Mouse (Mus musculus) mouse trophoblast stem cell (cell line): Measurements from ENCODE around the gene Tnfrsf12a.

ENCODE experiments used
- in situ Hi-C, 2 experiments: fragments of 300-500 bp; cut with MseI, MboI; formaldehyde crosslinking; loops; 2 replicates in 1 of 2; 3 replicates in 1 of 2; pipeline ENCODE4 v1.15.1; 2025

Tnfrsf12a gene

DNA sequence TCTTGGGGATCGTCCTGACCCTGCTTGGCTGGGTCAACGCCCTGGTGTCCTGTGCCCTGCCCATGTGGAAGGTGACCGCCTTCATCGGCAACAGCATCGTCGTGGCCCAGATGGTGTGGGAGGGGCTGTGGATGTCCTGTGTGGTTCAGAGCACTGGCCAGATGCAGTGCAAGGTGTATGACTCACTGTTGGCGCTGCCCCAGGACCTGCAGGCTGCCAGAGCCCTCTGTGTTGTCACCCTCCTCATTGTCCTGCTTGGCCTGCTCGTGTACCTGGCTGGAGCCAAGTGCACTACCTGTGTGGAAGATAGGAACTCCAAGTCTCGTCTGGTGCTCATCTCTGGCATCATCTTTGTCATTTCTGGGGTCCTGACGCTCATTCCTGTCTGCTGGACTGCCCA, 3.8 kb upstream of the Tnfrsf12a start:
- in situ Hi-C loops, result no loop called here

DNA sequence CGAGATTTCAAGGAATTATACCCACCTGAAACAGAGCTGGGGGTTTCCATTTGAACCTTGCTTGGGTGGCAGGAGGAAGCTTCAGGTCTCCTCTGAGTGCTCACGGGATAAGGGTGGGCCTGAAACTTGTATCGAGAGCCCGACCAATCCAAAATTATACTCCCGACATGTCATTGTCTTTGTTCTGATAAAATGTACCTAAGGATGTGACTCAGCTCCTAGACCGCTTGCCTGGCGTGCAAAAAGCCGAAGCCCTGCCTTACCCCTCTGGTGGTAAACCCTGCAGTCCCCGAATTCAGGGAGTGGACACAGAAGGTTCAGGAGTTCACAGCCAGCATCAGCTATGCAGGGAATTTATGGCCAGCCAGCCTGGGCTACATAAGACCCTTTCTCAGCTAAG, 3.1 kb upstream of the Tnfrsf12a start:
- in situ Hi-C loops, result no loop called here

DNA sequence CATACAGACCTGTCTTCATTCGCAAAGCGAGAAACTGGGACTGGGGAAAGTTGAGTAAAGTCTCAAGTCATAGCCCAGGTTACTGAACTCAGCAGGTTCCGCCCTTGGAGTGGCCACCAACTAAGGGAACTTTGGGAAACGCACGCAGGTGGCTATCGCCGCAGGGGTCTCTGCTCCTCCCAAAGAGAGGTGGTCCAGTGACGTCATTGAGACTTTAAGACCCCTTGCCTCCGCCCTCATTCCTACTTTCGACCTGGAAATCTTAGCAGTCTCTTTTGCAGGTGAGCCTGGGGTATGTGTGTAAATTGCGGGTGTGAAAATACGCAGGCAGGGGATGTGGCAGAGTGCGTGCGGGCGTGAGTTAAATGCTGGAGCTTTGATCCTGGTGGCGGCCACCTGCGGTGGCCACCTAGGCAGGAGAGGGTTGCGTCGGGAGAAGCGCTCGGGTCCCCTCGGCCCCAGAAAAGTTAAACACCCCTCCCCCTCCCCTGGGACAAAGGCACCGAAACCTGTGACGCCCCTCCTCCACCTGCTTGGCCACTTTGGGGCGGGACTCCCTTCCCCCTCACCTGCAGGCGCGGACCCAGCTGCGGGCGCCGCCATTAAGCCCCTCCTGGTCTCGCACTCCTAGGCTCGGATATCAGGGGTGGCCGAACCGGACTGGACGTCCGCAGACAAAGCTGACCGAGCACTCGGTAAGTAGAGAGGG, 2.0 kb upstream of the Tnfrsf12a start, which contains the start of gene Cldn6:
Cldn6 (plus strand) TSS at position 123 of the 709 bp plus-strand sequence.
- in situ Hi-C loops, result no loop called here

DNA sequence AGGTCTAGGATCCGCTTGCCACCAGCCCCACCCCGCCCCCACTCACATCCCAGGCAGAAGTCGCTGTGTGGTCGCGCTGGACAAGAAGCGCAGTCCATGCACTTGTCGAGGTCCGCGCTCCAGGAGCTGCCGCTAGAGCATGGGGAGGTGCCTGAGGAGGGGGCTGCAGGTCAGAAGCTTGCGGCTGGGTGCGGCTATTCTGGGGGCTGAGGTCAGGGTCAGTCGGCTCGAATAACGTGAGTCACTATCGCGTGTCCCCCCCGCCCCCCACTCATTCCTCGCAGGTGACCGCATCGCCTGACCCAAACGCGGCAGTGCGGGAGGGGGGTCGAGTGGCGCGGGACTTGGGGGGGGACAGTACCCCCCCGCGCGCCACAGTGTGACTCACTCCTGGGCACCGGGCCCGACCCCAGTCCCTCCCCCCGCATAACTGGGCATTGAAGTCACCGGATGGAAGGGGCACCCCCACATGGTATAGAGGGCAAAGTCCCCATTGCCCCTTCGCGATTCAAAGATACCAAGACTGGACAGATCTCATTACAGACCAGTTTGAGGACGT, 716 bp downstream of the Tnfrsf12a start:
- in situ Hi-C loops, result no loop called here

DNA sequence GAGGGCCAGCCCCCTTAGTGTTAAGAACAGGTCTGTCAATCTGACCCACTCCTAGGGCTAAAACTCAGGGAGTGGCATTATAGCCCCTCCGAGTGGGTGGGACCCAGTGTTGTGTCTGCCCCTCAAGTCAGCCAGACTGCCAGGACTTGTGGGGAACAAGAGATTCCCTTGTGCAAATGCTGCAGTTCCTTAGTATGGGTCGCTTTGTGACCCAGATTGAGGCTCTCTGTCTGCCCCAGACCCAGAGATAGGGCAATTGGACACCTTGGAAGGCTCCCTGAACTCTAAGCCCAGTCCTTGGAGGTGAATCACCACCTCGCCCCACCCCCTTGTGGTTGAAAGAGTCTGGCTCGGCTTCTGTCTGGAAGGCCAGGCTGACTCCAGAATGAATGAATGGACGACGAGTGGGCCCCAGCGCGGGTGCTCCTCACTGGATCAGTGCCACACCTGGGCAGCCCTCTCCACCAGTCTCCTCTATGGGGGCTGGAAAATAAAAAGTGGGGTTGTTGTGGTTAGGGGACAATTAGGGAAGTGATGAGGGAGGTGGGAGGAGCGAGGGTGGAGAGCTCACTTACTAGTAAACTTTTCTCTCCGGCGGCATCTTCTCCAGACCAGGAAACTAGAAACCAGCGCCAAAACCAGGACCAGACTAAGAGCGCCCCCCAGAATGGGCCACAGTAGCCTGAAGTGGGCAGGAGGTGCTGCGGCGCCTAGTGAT, 1.5 kb downstream of the Tnfrsf12a start:
- in situ Hi-C loops, result no loop called here

DNA sequence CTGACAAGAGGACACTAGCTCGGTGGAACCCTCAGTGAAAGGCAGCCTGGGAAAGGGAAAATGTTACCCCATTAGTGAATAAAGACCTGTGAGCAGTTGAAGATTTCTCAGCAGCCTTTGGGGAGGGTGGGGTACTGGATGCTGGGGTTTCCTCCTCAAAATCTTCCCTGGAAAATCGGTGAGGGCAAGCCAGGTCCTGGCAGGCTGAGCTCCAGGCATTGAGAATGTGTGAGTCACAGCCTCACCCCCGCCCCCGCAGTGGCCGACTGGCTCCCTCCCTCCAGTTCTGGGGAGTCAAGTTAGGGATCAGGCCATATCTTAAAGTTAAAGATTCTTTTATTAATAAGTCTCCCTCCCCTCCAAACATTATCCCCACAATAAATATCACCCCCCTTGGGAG, 2.1 kb downstream of the Tnfrsf12a start:
- in situ Hi-C loops, result no loop called here

DNA sequence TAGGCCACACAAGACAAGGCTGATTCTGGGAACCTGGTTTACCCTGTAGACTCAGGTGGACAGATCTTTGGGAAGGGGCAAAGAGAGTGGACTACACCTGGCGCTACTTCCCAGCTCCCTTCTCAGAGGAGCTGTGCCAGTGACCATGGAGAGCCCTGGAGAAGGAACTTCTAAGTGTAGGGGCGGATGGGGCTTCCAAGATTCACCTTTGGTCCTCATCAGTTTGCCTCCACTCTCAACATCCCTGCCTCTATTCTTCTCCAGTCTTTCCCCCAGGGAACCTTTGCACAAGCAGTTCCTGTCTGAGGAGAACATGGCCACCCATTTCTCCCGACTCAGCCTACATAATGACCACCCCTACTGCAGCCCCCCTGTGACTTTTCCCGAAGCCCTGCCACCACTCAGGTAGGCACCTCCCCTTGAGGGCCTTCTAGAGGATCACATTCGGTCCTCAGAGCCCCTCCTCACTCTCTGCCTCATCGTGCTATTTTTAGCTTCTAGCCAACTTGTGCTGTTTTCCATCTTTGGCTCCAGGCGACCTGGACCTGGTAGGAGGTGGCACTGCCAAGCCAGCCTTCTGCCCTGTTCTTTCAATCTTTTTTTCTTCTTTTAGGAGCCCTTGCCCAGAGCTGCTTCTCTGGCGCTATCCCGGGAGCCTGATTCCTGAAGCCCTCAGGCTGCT, 2.9 kb downstream of the Tnfrsf12a start:
- in situ Hi-C loops, result no loop called here

DNA sequence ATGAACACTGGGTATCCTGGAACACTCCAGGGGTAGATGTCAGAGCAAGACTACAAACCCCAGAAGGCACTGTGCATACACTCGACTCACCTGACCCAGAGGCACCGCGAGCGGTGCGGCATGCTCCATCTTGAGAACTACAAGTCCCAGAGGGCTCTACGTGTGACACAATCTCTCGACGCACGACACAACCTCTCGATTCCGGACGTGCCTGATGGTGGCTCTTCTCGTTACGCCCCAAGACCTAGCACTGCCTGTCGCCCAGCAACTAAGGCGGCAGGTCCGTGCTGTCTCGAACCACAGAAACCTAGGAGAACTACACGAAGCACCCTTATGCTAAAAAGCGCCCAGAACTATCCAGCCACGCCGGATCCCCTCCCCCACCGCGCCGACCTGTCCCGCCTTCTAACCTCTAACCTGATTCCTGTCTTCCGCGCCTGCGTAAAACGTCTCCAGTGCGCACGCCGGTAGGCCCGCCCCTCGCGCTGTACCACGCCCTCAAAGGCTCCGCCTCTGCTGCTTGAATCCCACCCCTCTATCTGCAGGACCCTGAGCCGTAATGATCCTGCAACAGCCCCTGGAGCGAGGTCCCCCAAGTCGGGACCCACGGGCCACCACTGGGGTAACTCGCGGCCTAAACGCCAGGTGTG, 3.7 kb downstream of the Tnfrsf12a start, which contains the start of the genes Hcfc1r1 and Thoc6:
Hcfc1r1 (plus strand) TSS at position 173 of the 650 bp plus-strand sequence.
Thoc6 (minus strand) TSS at position 459 of the 650 bp plus-strand sequence.
- in situ Hi-C loops, result no loop called here

DNA sequence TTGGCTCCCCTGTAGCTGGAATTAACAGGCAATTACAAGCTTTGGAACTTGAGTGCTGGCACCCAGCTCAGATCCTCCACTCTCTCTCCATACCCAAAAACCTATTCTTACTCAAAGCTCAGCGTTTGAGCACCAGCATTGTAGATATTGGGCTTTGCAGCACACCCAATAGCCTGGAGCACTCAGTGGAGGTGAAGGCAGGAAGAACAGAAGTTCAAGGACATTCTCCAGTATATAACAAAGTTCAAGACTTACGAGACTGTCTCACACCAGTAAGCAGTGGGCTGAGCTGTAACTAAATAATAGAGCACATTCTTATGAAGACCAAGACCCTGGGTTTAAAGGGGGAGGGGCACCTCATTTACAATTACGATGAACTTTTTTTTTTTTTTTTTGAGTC, 4.5 kb downstream of the Tnfrsf12a start:
- in situ Hi-C loops, result no loop called here

DNA sequence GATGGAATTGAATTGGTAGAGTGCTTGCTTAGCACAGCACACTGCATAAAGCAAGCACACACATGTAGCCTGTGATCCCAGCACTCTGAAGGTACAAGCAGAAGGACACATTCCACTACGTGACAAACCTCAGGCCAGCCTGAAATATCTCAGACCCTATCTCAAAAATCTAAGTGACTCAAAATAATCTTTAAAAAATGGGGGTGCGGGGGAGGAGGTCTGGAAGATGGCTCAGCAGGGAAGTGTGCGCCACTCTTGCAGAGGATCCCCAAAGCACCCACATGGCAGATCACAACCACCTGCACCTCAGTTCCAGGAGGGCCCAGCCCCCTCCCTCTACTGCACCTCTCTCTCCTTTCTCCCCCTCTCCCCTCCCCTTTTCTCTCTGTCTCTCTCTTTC, 5.7 kb downstream of the Tnfrsf12a start:
- in situ Hi-C loops, result no loop called here

DNA sequence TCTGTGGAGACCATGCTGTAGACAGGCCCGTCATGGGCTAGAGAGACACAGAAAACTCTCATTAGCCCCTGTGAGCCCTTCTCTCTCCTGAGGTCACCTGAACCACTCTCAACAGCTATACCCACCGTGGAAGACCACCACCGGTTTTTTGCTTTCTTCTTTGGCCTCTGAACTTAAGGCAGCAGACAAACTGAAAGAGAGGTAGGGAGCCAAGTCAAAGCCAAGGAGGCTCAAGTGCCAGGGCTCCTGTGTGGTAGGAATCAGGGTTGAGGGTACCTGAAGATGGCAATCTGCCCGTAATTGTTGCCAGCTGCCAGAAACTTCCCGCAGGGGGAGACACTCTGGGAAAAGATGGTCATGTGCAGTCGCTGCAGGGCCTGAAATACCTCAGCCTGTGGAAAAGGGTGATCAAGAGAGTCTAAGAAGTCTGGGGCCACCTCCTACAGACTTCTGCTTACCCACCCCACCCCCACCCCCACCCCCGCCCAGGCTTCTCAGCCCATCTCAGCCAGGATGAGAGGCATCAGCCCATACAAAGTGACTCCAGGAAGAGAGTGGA, 6.7 kb downstream of the Tnfrsf12a start:
- in situ Hi-C loops, result no loop called here

DNA sequence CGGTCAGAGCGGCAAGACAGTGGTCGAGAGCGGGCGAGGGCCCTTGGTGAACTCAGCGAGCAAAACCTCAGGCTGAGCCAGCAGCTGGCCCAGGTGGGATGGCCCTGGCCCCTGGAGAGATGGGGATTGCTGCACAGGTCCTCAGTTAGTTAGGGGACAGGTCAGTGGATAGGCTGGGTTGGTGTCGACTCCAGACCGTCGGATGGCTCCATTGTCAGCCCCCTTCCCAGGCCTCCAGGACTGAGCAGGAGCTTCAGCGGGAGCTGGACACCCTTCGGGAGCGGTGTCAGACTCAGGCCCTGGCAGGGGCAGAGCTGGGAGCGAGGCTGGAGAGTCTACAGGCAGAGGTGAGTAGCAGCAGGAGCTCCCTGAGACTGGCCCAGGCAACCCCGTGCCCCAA, 11.8 kb downstream of the Tnfrsf12a start:
- in situ Hi-C loops, result no loop called here

DNA sequence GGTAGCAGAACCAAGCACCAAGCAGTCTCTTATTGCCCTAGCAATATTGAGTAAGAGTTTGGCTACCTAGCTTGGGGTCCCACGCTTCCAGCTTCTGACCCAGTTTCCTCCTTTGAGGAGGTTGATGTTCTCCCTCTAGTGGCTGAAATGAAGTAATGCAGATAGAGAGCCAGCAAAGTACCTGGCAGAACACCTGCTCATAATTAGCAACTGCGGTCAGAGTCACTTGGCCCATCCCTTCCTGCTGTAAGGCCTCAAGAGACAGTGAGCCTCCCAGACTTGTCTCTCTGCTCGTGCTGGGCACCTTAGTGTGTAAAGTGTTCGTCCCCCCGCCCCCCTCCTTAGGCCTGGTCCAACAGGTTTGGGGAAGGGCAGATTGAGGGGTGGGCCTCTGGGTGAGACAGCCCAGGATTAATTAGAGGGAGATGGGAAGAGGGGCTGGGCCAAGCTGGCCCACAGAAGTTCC, 12.7 kb downstream of the Tnfrsf12a start:
- in situ Hi-C loops, result loop anchor here (5.0 kb wide), 1 partner anchor 38 kb away; no protein-coding TSS in a partner anchor

DNA sequence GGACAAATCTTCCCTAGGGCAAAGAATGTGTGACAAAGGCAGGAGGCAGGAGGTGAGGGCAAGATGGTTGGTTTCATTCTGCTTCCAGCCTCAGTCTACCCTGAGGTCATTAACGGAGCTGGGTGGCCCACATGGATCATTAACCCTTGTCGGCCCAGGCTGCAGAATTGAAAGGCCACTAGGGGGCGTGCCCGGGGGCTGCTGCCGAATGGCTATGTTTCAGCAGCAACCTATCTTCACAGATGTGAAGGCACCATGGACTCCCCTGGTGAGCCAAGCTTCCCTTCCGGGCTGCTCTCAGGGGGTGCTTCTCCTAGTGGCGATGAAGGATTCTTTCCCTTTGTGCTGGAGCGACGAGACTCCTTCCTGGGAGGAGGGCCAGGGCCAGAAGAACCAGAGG, 15.7 kb downstream of the Tnfrsf12a start:
- in situ Hi-C loops, result loop anchor here (5.0 kb wide), 1 partner anchor 41 kb away; no protein-coding TSS in a partner anchor

DNA sequence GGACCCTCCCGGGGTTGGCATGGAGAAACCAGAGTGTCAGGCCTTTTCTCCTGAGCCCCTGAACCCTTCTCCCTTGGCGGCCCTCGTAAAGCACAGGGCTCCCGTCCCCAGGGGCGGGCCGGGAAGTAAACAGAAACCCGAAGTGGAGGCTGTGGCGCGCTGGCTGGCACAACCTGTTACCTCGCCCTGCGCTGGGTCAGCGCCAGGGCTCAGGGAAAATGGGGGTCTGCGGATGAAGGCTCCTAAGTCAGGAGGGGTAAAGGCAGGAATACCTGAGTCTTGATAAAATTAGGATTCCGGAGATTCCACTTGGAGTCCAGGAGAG, 16.4 kb downstream of the Tnfrsf12a start:
- in situ Hi-C loops, result loop anchor here (5.0 kb wide), 1 partner anchor 41 kb away; no protein-coding TSS in a partner anchor

DNA sequence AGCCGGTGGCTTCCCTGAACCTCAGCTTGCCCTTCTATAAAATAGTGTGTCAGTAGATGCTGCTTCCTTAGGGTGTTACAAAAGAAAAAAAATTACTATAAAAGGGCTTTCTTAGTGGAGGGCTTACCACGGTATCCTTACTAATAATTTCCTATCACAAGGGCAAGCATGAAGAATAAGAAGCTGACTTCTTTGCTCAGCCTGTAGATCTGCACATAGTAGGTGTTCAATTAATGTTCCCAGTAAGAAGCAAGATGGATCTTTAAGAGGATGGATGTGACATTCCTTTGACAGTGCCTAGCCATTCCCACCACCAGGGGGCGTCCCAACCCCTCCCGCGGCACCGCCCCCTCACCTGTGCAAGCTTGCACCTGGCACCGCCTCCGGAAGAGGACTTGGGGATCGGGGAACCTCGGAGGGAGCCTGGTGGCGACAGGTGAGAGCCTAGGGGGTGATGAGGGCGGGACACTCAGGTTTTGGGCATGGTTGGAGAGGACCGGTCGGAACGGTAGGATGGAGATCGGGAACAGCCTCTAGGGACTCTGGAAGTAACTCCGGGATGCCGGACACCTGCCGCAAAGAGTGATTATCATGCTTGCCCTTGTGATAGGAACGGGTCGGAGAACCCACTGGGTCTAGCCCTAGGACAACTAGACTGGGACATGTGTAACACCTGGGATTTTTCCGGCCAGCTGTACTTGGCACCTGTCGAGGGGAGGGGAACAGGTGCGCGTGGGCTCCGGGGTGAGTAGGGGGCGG, 17.0 kb downstream of the Tnfrsf12a start, which contains the start of gene Bicdl2:
Bicdl2 (plus strand) TSS at position 390 of the 759 bp plus-strand sequence.
- in situ Hi-C loops, result loop anchor here (5.0 kb wide), 1 partner anchor 42 kb away; no protein-coding TSS in a partner anchor

DNA sequence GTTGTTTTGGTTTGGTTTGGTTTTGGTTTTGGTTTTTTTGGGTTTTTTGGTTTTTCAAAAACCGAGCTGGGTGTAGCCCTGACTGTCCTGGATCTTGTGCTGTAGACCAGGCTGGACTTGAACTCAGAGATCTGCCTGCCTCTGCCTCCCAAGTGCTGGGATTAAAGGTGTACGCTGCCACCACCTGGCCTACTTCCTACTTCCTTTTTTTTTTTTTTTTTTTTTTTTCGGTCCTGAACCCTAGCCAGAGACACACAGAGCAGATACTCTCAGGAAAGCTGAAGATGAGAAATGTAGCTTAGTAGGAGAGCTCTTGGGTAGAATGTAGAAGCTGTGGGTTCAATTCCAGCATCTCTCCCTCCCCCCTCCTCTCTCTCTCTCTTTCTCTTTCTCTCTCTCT, 18.8 kb downstream of the Tnfrsf12a start:
- in situ Hi-C loops, result no loop called here

DNA sequence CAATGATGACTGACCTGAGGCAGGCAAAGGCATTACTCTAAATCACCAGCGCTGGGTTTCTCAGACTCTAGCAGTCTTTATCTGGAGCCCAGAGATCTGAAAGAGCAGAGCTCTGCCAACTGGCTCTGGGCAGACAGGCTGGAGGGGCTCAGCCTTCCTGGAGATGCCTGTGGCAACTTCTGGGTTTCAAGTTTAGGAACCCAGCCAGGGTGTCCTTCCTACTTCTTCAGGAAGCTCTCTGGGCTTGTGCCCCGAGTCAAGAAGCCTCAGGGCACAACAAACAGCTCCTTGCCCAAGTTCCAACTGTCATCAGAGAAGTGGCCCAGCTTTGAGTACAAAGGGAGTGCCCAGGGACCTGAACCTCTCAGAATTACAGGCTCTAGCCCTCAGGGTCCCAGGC, 22.9 kb downstream of the Tnfrsf12a start:
- in situ Hi-C loops, result no loop called here

DNA sequence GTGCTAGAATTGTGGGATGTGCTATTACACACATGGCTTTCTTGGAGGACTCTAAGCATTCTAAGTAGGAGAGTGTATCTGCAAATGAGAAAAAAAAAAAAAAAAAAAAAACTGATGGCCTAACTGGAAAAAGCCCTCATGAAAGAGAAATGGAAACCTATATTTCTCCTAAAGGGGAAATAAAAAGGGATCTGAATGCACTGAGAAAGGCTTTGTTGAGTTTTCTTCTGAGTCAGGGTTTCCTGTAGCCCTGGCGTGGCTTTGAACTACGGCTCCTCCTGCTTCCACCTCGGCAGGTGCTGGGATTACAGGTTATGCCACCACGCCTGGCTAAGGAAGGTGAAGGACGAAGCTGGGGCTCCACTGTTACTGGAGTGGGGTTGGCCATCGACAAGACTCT, 23.3 kb downstream of the Tnfrsf12a start:
- in situ Hi-C loops, result no loop called here

DNA sequence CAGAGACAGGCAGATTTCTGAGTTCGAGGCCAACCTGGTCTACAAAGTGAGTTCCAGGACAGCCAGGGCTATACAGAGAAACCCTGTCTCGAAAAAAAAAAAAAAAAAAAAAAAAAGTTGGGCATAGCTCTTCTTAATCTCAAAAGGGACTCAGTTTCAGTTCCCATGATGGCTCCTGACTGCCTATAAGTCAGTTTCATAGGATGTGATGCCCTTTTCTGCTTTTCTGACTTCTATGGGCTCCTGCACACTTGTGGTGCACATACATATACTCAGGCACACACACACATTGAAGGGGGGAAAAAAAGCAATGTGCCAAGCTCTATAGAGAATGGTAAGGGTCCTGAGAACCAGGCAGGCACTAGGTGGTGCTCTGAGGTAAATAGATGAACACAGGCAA, 23.9 kb downstream of the Tnfrsf12a start:
- in situ Hi-C loops, result no loop called here
